Mouse (Mus musculus) heart, postnatal 4 days (tissue): ENCODE data around the gene Vmn1r205. TPM values are rescaled to one million over a fixed set of nuclear protein-coding genes. Genes with fewer than 3 reads are reported as not detected.
"Not testable (repeated sequence)": the region's sequence is repeated elsewhere in the genome, so short reads cannot be mapped to it uniquely, and the experiment has no call there.

Experiments used
- DNase-seq: peaks from one replicate; pipeline ENCODE4 v3.0.0; 2021
- total RNA-seq, 2 experiments: library from RNA; stranded (reverse); gene quantifications; 2 replicates each; pipeline ENCODE4 v1.2.3; 2021

The Vmn1r205 gene
- total RNA-seq, result not detected

GRCm38 (mm10) chr13:22592900-22593299, at the start of gene Vmn1r205:
Vmn1r205 (minus strand) TSS chr13:22593000.
- DNase-seq, result no peak

GRCm38 (mm10) chr13:22624151-22624550, 31.4 kb upstream of the Vmn1r205 start, which contains the start of gene Vmn1r206:
Vmn1r206 (minus strand) TSS chr13:22624251.
- not testable (repeated sequence) for DNase-seq

GRCm38 (mm10) chr13:22583336-22583735, 9.5 kb downstream of the Vmn1r205 start:
- not testable (repeated sequence) for DNase-seq

GRCm38 (mm10) chr13:22574911-22575310, 17.9 kb downstream of the Vmn1r205 start:
- not testable (repeated sequence) for DNase-seq

- DNase-seq, result not testable (repeated sequence)
These were observed 39.9 kb downstream of the Vmn1r205 start, which contains the start of gene Vmn1r204 for GRCm38 (mm10) chr13:22552898-22553297. Vmn1r204 (plus strand) TSS chr13:22553198.

Other genes with a start within 250 kb of the Vmn1r205 start
- not detected for gene Vmn1r198, start 242.6 kb downstream of the Vmn1r205 start, total RNA-seq
- gene Vmn1r199, start 213.2 kb downstream of the Vmn1r205 start, total RNA-seq, result not detected
- not detected for gene Vmn1r200, start 202.6 kb downstream of the Vmn1r205 start, total RNA-seq
- gene Vmn1r201, start 121.1 kb downstream of the Vmn1r205 start, total RNA-seq, result not detected
- gene Vmn1r202, start 87.6 kb downstream of the Vmn1r205 start, total RNA-seq, result under 1 TPM in 1 of 2 experiments, not detected in 1; 0.05 TPM
- gene Vmn1r203, start 74.9 kb downstream of the Vmn1r205 start, total RNA-seq, result not detected
- not detected for gene Vmn1r204, start 39.8 kb downstream of the Vmn1r205 start, total RNA-seq
- gene Vmn1r206, start 31.3 kb upstream of the Vmn1r205 start, total RNA-seq, result not detected
- gene Vmn1r207-ps, start 136.6 kb upstream of the Vmn1r205 start, total RNA-seq, result not detected
- not detected for gene Vmn1r208, start 184.4 kb upstream of the Vmn1r205 start, total RNA-seq
- under 1 TPM in 1 of 2 experiments, not detected in 1; 0.05 TPM for gene Vmn1r209, start 216.7 kb upstream of the Vmn1r205 start, total RNA-seq
- gene Vmn1r210, start 238.3 kb upstream of the Vmn1r205 start, total RNA-seq, result not detected